Mouse (Mus musculus) midbrain, embryonic 10.5 days (tissue): Measurements from ENCODE around the gene Fntb. TPM values are rescaled to one million over a fixed set of nuclear protein-coding genes. Genes with fewer than 3 reads are reported as not detected.

Experiments
- DNase-seq: peaks from one replicate; pipeline ENCODE4 v3.0.0-alpha.2; 2017; ENCODE audit warnings: low spot score
- H3K27ac ChIP-seq: fragments of 300-500 bp; sonication (generic); replicated peaks from 2 replicates; pipeline ENCODE4 v1.5.1; 2016; ENCODE audit warnings: mild to moderate bottlenecking
- H3K27me3 ChIP-seq: fragments of 300-500 bp; sonication (generic); 2 replicates; pipeline ENCODE4 v1.6.1; 2016; ENCODE audit warnings: low read depth, mild to moderate bottlenecking; ENCODE audit not compliant: poor library complexity, severe bottlenecking
- H3K36me3 ChIP-seq: fragments of 300-500 bp; sonication (generic); 2 replicates; pipeline ENCODE4 v1.6.1; 2016; ENCODE audit warnings: mild to moderate bottlenecking, moderate library complexity
- H3K4me1 ChIP-seq: fragments of 300-500 bp; sonication (generic); 2 replicates; pipeline ENCODE4 v1.6.1; 2016
- H3K4me3 ChIP-seq: fragments of 300-500 bp; sonication (generic); 2 replicates; pipeline ENCODE4 v1.5.1; 2016; ENCODE audit warnings: mild to moderate bottlenecking, moderate library complexity
- H3K9me3 ChIP-seq: fragments of 300-500 bp; sonication (generic); replicated peaks from 2 replicates; pipeline ENCODE4 v1.6.1; 2016; ENCODE audit warnings: mild to moderate bottlenecking
- WGBS: fragments of 180-500 bp; shearing (Covaris S2); methylation state at CpG from one replicate; pipeline ENCODE4 v1.1.7; 2016; 5-methylcytosine and 5-hydroxymethylcytosine counted together
- polyA plus RNA-seq: library from polyadenylated mRNA; unstranded; fragments of >200 nt; fragmentation: Nextera tagmentation; extraction: Ambion mirVana; gene quantifications from 2 replicates; pipeline ENCODE4 v1.2.1, GENCODE M21; 2016

Gene Fntb
- polyA plus RNA-seq, 1 experiment from 2014 or later, result 49.9 TPM

DNA sequence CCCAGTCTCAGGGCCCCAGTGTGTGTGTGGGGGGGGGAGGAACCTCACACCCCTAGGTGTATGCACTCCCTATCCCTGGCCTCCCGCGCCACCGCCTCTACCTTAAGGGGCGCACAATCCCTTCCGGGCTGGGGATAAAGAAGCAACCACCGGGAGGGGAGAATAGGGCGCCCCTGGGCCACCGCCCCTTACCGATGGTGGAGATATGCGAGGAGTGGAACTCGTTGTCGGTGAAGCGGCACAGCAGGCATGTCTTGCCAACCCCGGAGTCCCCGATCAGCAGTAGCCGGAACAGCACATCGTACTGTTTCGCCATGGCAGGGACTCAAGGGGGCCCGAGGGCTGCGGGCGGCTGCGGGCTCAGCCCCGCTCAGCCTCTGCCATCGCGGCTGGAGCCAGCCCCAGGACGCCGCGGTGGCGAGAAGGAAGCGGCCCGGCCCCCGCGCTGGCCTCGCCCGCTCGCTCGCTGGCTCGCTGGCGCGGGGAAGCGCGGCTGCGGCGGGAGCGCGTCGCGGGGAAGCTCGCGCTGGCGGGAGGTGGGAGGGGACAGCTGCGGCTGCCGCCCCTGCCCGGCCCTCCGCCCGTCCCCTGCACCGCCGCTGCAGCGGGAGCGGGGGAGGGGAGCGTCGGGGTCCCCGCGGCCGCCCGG is 56.7 kb downstream of the Fntb start:
- H3K4me1 ChIP-seq, result peaks cover 57% of the 10 kb centered on the region
- H3K27me3 ChIP-seq, result peaks cover 82% of the 10 kb centered on the region
- under 1% methylated on average over 66 of the region's 66 CpGs for WGBS
- H3K36me3 ChIP-seq, result no peaks in the 10 kb centered on the region
- H3K9me3 ChIP-seq, result no peaks in the 10 kb centered on the region
- peak; percentile 60 for DNase-seq
- H3K27ac ChIP-seq, result peak overlapping the region; percentile 89
- H3K4me3 ChIP-seq, result peak overlapping the region; percentile 79

DNA sequence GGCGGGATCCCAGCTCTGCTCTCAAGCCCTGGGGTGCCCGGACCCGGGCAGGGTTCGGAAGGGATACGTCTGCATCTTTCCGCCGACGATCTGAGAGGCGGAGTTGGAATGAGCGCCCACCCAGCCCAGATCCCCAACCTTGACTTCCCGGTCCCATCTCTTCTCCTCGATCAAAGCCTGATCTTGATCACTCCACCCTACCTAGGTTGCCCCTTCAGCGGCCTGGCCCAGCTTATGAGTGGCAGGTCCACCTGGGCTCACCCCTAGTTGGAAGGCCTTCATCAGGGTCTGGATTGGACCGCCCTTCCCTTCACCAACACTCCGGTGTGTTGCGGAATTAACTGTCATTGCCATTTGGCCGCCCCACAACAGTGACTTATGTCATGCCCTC is 57.3 kb downstream of the Fntb start, which contains the start of gene Rab15:
Gene Rab15 (minus strand): TSS at position 258 of the 391 bp plus-strand sequence.
- Histone ChIP-seq H3K27me3 (peaks cover 86% of the 10 kb centered on the region), H3K27ac (peak within 1 kb of the TSS; percentile 89), H3K9me3 (no peaks in the 10 kb centered on the region), H3K4me1 (peaks cover 52% of the 10 kb centered on the region), H3K36me3 (no peaks in the 10 kb centered on the region), H3K4me3 (peak within 1 kb of the TSS; percentile 79)
- DNase-seq, result no peak
- 2% methylated on average over 17 of the region's 17 CpGs for WGBS

DNA sequence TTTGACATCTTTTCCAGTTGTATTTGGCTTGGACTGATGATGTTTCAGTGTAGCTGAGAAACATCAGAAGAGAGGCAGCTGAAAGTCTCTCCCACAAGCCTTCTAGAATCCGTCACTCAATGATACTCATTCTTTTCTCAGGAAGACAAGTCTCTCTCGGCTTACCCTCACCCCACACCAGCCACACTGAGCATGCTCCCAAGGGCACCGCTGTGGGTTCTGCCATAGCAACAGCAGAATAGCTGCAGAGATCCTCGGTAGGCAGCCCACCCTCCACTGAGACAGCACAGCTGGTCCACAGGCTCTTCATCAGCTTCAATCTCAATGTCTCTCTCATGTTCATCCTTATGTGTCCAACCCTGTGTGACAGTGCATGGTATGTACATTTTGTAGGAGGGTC is 59.9 kb downstream of the Fntb start:
- H3K27me3 ChIP-seq, result peaks cover 64% of the 10 kb centered on the region
- no peak overlapping the region for H3K27ac ChIP-seq
- DNase-seq, result no peak
- no peak overlapping the region for H3K4me3 ChIP-seq
- H3K36me3 ChIP-seq, result no peaks in the 10 kb centered on the region
- H3K9me3 ChIP-seq, result no peaks in the 10 kb centered on the region
- H3K4me1 ChIP-seq, result peaks cover 36% of the 10 kb centered on the region
- 71% methylated on average over 4 of the region's 4 CpGs for WGBS

DNA sequence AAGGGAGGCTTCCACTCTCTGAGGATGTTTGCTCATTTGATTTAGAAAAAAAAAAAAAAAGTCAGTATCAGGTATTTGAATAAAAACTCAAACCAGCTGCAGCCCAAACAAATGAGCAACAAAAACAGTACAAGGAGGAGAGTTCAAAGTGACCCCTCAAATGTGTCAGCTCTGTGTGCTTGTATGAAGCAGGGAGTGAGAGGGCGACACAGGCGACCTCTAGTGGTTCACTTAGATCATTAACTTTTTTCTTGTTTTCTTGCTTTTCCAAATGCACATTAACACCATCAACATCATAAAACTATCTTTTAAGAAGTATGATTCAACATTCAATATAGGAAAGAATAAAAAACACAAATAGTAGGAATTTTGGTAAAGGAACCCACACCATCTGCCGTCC is 67.3 kb downstream of the Fntb start:
- Histone ChIP-seq H3K27ac (no peak overlapping the region), H3K9me3 (no peaks in the 10 kb centered on the region), H3K4me3 (no peak overlapping the region), H3K36me3 (no peaks in the 10 kb centered on the region), H3K4me1 (peaks cover 9% of the 10 kb centered on the region), H3K27me3 (no peaks in the 10 kb centered on the region)
- 4% methylated on average over 3 of the region's 3 CpGs for WGBS
- no peak for DNase-seq

DNA sequence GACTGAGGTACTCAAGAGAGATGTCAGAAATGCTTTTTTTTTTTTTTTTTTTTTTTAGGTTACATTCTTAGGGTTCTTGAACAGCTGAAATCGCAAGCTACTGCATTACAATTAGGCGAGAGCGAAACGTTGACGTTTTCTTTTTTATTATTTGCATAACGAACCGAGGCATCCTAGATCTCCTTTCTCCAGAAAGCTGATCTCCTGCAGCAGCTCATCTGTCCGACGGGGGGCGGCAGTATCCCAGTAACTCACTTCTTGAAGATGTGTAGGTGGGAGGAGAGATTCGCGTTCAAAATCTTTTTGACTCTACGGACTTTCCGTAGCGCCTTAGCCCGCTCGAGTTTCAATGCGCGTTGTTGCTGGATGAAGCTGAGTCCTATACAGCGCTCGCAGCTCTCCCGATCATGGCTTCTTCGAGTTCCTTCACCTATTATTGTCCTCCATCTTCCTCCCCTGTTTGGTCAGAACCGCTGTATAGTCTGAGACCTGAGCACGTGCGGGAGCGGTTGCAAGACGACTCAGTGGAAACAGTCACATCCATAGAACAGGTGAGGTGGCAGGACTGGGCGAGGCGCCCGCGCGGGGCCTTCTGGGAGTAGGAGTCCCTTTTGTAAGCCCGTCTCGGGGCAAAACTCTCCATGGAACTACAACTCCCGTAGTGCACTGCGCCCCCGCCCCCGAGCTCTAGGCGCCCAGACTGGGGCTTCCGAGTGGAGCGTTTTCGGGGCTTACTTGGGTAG is 71.9 kb downstream of the Fntb start:
- peak; percentile 96 for DNase-seq
- Histone ChIP-seq H3K27ac (peak overlapping the region; percentile 87), H3K36me3 (no peaks in the 10 kb centered on the region), H3K27me3 (no peaks in the 10 kb centered on the region), H3K9me3 (no peaks in the 10 kb centered on the region), H3K4me3 (peak overlapping the region; percentile 73), H3K4me1 (peaks cover 10% of the 10 kb centered on the region)
- under 1% methylated on average over 43 of the region's 43 CpGs for WGBS

DNA sequence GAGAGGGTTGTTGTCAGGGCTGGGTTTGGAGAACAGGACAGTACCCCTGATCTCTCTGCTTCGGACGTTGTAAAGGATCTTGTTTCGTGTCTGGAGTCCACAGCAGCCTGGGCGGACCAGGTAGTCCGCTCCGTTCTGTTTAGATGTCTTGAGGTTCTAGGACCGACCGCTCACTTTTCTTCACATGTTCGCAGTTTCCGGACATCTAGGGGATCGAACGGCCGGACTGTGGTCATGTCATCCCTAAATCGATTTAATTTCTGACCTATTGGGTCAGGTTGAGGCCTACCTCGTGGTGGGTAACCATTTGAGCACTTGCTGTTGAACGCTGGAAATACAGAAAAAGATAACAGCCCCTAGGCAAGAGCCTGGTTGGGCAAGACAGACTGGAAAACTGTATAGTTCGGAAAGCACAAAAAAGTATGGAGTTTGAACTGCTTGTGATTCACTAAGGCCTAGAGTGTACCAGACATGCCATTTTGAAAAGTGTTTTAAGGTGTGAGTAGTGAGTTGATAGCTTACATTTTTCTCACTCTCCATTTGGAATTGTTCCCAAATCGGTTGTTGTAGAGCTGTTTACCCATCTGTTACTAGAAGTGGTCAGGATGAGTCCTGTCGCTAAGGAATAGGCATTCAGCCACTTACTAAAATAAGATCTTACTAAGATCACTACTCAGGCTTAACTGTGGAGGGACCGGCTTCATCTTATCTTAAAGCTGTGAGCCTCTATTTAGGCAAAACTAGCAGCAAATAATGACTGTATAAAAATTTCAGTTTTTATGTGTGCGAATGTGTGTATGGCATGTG is 72.7 kb downstream of the Fntb start:
- Histone ChIP-seq H3K4me3 (peak overlapping the region; percentile 73), H3K9me3 (no peaks in the 10 kb centered on the region), H3K36me3 (0 out of 2 replicates have a peak, but pooled peaks cover 2% of the 10 kb centered on the region), H3K27me3 (no peaks in the 10 kb centered on the region), H3K27ac (peak overlapping the region; percentile 87), H3K4me1 (peaks cover 10% of the 10 kb centered on the region)
- 14% methylated on average over 21 of the region's 21 CpGs for WGBS
- no peak for DNase-seq

DNA sequence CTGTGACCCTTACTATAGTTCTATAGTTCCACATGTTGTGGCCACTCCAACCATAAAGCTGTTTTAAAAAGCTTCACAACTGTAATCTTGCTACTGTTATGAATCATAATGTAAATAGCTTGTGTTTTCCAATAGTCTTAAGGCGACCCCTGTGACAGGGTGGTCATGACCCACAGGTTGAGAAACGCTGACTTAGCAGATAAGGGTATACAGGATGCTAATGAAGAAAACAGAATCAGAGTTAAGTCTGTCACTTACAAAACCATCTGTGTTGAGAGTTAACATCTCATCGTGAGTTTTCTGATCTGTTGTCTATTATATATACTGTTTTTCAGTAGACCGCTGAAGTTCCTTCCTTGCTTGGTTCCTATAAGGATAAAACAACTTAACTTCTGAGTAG is 73.9 kb downstream of the Fntb start:
- Histone ChIP-seq H3K36me3 (0 out of 2 replicates have a peak, but pooled peaks cover 2% of the 10 kb centered on the region), H3K4me3 (no peak overlapping the region), H3K9me3 (no peaks in the 10 kb centered on the region), H3K27ac (no peak overlapping the region), H3K4me1 (peaks cover 10% of the 10 kb centered on the region), H3K27me3 (no peaks in the 10 kb centered on the region)
- no peak for DNase-seq
- WGBS, result 92% methylated on average over 4 of the region's 4 CpGs

DNA sequence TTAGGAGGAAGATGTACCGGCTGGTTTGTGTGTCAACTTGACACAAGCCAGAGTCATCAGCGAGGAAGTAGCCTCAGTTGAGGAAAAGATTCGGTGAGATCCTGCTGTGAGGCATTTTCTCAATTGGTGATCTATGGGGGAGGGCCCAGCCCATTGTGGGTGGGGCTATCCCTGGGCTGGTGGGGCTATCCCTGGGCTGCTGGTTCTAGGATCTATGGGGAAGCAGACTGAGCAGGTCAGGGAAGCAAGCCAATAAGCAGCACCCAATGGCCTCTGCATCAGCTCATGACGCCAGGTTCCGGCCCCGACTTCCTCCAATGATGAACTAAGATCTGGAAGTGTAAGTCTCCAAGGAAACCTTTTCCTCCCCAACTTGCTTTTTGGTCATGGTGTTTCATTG is 74.7 kb downstream of the Fntb start:
- H3K4me1 ChIP-seq, result peaks cover 10% of the 10 kb centered on the region
- H3K4me3 ChIP-seq, result no peak overlapping the region
- no peaks in the 10 kb centered on the region for H3K9me3 ChIP-seq
- 82% methylated on average over 6 of the region's 6 CpGs for WGBS
- no peak overlapping the region for H3K27ac ChIP-seq
- no peaks in the 10 kb centered on the region for H3K27me3 ChIP-seq
- no peak for DNase-seq
- 0 out of 2 replicates have a peak, but pooled peaks cover 2% of the 10 kb centered on the region for H3K36me3 ChIP-seq

DNA sequence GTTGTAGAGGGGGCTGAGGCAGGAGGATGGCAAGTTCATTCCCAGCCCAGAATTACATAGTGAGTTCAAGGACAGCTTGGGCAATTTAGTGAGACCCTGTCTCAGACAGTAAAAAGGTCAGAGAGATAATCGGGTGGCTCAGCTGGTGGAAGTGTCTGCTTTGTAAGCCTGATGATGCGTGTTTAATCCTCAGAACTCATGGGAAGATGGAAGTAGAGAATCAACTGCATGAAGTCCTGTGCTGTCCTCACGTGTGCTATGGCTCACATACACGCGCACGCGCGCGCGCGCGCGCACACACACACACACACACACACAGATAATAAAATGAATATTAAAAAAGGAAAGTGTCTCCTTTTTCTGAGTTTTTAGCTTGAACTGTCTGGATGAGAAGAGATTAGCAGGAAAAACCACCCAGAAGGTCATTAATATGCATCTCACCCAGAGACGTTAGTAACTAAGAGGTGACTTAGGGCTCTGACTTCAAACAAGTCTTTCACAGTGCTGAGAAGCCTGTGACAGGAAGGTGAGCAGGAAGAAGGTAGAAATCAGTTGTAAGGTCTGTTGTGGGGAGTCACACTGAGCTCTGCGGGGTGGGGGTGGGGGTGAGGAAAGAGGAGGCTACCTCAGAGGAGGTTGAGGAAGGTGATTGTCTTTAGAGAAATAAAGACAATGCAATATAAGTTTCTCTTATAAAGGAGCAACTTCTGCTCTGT is 79.1 kb downstream of the Fntb start:
- no peak for DNase-seq
- Histone ChIP-seq H3K36me3 (0 out of 2 replicates have a peak, but pooled peaks cover 4% of the 10 kb centered on the region), H3K27ac (no peak overlapping the region), H3K27me3 (no peaks in the 10 kb centered on the region), H3K4me1 (no peaks in the 10 kb centered on the region), H3K9me3 (no peaks in the 10 kb centered on the region), H3K4me3 (no peak overlapping the region)
- 90% methylated on average over 15 of the region's 15 CpGs for WGBS

DNA sequence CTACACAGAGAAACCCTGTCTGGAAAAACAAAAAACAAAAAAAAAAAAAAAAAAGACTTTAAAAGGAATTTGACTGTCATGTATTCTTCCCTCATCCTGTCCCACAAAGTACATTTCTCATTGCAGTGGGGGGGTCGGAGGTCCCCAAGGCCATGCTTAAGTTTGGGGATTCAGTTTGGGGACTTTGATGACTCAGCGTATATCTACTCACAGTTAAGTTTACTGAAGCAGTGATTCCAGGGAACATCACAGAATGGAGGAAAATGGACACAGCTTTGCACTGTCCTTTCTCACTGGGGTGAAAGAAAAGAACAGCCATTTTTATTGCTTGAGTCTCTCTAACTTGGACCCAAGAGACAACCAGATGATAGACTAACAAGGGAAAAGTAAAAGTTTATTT is 87.0 kb downstream of the Fntb start:
- Histone ChIP-seq H3K9me3 (no peaks in the 10 kb centered on the region), H3K4me3 (no peak overlapping the region), H3K4me1 (peaks cover 17% of the 10 kb centered on the region), H3K27me3 (no peaks in the 10 kb centered on the region), H3K36me3 (no peaks in the 10 kb centered on the region), H3K27ac (no peak overlapping the region)
- WGBS, result 97% methylated on average over 2 of the region's 2 CpGs
- DNase-seq, result no peak

DNA sequence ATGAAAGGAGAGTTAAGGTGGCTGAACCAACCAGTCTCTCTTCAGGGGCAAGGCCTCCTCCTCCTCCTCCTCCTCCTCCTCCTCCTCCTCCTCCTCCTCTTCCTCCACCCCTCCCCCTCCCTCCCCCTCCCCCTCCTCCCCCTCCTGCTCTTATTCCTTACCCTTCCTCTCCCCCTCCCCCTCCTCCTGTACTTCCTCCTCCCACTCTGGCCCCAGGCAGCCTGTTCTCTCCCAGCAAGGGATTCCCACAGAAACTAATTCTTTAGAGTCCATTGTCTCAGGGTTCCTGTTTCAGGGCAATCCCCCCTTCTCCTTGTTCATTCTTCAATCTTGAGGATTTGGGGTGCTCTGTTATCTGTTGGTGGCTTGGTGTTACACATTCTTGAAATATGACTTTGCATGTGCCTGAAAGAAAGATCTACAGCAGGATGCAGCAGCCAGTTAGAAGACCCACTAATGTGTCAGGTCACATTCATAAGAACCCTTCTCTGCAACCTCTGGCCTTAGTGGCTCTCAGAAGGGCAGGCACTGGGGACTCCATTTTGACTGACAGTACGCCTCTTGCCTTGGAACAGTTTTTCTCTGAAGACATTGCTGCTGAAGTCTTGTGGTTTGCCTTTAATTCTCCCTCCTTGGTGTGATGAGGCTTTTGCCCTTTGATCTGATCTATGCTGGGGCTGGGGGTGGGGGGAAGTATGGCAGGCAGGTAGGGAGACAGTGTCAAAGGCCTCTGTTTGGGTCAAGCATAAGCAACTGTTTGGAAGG is 88.2 kb downstream of the Fntb start:
- WGBS, result 77% methylated on average over 1 of the region's 1 CpGs
- H3K27ac ChIP-seq, result peak overlapping the region; percentile 18; the same call in 1 of the 2 replicates
- no peaks in the 10 kb centered on the region for H3K36me3 ChIP-seq

More for the DNA sequence above, 88.2 kb downstream of the Fntb start:
- Histone ChIP-seq H3K9me3 (no peaks in the 10 kb centered on the region), H3K4me3 (no peak overlapping the region), H3K27me3 (no peaks in the 10 kb centered on the region), H3K4me1 (peaks cover 17% of the 10 kb centered on the region)
- no peak for DNase-seq
